Mouse (Mus musculus) cerebral cortex, adult 2 months (tissue): ENCODE measurements around the gene Gmeb2.

Experiments
- WGBS: fragments of 180-500 bp; shearing (Covaris S2); methylation state at CpG from one replicate; pipeline ENCODE4 v1.1.7; 2018; 5-methylcytosine and 5-hydroxymethylcytosine counted together

Gene Gmeb2

DNA sequence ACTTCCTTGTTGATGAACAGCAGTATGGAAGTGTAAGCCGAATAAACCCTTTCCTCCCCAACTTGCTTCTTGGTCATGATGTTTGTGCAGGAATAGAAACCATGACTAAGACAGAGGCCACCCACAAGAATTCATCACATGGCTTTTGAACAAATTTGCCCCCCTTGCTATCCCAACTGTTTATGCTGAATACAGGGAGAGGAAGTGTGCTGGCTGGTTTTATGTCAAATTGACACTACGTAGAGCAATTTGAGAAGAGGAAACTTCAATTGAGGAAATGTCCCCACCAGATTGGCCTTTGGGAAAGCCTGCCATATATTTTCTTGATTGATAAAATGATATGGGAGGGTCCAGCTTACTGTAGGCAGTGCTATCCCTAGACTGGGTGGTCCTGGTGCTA lies 14.0 kb downstream of the Gmeb2 start:
- WGBS: 45% methylated on average over 2 of the region's 2 CpGs

DNA sequence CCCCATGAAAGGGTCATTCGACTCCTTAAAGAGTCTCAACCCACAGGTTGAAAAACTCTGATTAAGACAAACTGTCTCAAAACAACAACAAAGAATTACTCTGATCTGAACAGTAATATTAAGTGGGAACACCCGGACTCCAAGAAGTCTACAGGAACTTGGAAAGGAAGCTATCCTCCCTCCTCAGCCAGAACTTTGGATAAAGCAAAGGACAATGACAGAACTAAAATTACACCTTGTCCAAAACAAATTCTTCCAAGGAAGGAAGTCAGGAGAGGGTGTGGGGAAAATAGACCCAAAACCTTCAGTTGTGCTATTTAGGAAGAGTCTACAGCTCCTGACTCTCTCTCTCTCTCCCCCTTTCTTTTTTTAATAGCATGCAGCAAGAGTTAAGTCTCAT lies 15.7 kb downstream of the Gmeb2 start:
- 80% methylated on average over 2 of the region's 2 CpGs for WGBS

DNA sequence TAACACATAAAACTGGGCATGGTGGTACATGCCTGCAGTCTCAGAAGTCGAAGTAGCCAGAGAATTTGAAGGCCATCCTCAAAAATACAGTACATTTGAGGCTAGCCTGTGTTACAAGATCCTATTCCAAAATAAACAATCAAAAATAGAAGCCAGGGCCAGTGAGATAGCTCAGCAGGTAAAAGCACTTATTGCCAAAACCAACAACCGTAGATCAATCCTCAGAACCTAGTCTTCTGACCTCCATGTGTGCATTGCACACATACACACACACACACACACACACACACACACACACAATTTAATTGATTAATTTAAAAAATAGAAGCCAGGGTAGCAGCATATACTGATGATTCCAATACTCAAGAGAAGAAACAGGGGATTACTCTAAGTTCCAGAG lies 21.0 kb downstream of the Gmeb2 start:
- WGBS: 90% methylated on average over 2 of the region's 2 CpGs

DNA sequence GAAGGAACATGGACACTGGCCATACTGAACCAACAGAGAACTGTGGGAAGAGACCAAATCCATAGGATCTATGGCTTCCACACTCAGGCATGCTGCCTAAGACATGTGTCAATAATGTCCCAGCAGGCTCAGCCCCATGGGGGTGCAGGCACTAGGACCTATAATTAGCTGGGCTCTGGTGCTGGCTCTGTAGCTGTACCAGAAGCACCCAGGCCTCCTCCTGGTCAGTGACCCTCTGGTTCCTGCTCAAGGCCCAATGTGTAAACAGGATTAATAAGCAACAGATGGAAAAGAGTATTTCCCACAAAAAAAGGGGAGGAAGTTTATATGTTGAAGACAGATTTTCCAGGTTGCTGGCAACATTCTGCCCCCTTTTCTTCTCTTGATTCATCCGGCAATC lies 34.6 kb downstream of the Gmeb2 start:
- 88% methylated on average over 1 of the region's 1 CpGs for WGBS

DNA sequence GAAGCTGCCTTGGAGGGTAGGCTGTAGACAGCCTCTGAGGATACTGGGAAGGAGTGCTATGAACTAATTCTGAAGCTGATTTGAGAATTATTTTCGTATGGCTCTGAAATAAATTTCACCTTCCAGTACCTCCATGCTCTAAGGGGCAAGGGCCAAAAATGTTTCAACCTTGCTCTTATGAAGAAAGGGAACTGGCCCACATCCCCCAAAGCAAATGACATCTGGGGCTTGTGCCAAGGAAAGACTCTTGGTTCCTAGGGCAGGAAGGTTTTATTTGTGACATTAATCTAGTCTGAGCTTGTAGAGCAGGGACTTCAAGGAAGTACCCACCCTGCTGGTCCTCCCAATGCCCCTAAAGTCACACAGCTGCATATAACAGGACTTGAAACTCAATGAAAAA lies 36.0 kb downstream of the Gmeb2 start:
- WGBS: 95% methylated on average over 1 of the region's 1 CpGs

DNA sequence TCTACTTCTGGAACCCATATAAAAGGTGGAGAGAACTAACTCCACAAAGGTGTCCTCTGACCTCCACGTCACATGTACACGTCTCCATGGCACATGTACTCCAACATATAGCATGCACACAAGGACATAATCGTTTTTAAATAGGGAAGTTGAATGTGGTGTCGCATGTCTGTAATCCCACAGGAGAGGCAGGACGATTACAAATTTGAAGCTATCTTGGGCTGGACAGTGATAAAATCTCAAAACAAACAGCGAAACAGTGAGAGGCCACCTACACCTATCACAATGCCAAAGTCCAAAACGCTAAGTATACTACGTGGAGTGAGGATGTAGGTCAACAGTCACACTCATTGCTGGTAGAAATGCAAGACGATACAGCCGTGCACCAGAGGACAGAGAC lies 38.6 kb downstream of the Gmeb2 start:
- 82% methylated on average over 10 of the region's 10 CpGs for WGBS

DNA sequence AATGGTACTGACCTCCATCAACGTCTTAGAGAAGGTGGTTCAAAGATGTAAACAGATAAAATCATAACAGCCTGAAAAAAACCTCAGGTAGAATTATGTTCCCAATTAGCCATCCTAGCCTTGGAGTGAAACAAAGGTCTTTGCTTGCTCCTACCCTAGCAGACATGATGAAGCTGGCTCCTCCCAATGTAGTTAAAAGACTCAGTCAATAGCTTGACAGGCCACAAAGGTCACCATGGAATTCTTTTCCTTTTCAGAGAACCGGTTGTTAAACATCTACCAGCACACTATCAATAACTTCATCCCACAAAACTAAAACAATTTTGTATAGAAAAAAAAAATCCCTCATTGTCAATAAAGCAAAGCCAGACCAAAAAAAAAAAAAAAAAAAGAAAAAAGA lies 42.8 kb downstream of the Gmeb2 start:
- WGBS: 61% methylated on average over 2 of the region's 2 CpGs

DNA sequence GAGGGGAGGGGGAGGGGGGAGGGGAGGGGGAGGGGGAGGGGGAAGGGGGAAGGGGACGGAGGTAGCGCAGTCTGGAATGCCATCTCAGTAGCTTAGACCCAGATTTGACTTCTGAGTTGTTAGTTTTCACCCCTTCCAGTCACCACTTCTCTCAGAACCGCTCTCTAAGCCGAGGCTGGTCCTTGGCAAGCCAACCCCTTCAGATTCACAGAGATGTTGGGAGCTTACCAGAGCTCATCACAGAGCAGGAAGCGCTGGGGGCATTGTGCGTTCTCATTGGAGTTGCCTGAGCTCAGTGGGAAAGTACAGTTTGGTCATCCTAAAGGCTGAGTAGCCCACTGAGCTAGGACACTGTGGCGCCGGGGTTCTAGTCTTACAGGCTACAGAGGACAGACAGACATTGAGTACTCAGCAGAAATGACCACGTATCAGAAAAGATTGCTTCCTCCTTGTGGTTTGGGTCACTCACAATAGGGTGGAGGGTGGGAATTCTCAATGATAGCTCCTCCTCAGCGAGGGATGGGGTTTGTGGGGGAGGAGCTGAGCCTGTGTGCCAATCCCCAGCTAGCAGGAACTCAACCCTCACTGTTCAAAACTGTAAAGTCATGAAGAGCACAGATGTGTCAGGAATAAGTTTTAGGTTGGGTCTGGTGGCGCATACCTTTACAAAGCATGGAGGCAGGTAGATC lies 44.0 kb downstream of the Gmeb2 start:
- 47% methylated on average over 11 of the region's 11 CpGs for WGBS

DNA sequence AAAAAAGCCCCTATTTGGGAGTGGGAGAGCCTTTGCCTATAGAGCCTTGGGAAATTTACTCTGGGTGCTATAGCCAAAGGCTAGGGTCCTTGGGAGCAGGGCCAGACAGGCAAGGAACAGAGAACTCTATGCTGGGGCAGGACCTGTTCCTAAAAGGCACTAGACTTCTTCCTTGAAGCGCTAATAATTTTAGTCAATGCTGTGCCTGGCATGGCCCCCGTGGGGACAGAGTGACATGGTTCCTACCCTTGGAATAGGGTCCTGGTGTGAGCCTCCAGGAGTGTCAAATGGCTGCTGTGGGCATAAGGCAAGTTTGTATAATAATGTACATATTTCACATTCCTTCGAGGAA lies 45.5 kb downstream of the Gmeb2 start:
- WGBS: 78% methylated on average over 3 of the region's 3 CpGs

DNA sequence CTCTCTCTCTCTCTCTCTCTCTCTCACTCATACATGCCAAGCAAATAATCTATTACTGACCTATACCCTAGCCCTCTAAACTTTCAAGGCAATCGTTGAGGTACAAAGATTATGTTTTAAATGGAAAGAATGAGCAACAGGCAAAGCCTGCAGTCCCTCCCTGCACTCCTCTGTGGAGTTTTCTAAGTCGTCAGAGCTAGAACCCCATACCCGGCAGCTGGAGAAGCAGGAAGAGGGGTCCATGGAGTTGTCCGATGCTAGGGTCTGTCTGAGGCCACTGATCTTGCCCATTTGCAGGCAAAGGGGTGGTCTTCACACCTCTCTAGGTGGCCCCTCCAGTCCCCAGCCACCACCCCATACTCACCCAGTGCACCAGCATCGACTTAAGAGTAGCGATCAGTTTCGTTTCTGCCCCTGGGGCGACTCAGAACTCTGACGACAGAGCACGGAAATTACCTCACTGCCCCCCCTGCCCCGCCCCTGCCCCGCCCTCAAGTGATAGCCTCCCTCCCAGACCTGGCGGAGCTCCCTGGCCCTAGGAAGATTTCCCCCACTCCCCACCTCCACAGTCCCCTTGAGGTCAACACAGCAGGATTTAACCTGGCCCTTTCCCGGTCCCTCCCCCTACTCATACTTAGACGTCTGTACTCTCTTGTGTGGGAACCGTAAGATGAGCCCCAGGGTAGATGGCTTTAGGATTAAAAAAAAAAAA lies 46.1 kb downstream of the Gmeb2 start, which contains the start of gene Helz2:
Helz2 (minus strand) TSS at position 426 of the 712 bp plus-strand sequence.
- 22% methylated on average over 16 of the region's 16 CpGs for WGBS

DNA sequence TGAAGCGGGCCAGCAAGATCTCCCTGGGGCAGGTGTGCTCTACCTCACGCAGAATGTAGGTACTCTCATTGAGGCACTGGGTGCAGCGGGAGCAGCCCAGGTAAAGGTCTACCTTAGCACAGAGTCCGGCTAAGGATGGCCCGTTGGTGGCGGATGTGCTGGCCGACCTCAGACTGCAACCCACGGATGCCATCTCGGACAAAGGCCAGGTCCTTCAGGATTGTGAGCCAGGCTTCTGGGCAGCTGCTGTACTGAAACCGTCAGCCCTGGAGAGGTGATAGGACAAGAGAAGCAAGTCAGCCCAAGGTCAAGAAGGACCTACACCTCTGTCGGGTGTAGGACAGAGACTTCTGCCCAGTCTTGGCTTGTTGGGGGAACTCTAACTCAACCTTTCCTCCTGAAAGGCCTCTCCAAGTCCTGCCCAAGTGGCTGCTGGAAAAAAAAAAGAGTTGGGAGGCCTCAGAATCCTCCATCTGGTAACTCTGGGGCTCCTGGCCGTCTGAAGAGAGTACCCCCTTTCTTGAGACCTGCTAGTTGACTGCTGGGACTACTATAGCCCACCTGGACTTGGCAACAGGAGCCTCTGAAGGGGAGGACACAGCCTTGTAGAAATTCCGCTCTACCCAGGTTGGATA lies 46.9 kb downstream of the Gmeb2 start:
- 96% methylated on average over 13 of the region's 13 CpGs for WGBS

DNA sequence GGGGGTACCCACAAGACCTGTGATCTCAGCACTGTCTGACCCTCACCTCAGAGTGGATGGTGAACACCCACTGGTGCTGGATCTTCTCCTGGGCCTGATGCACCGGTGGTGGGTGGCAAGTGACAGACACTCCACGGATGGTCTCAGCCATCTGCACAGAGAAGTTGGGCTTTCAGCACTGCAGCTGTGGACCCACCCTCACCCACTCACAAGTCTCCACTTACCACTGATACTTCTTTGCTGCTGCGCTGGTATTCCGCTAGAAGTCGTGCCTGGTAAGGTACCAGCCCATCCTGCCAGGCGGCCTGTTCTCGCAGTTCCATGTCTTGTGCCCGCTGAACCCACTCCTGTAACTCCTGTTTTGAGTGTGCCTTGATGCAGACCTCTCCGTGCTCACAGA lies 48.6 kb downstream of the Gmeb2 start:
- WGBS: 69% methylated on average over 9 of the region's 9 CpGs

DNA sequence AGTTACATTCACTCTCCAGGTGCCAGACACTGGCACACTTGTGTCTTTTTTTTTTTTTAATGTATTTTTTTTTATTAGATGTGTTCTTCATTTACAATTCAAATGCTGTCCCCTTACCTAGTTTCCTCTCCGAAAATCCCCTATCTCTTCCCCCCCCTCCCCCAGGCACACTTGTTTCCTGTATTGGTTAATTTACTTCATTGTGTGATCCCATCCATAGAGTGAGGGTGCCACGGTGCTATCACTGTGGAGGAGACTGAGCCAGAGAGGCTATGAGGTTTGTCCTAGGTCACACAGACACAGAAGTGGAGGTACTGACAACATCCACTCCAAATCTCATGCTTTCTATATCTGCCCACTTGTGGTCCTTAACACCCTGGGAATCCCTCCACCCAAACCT lies 49.0 kb downstream of the Gmeb2 start:
- WGBS: 64% methylated on average over 2 of the region's 2 CpGs

DNA sequence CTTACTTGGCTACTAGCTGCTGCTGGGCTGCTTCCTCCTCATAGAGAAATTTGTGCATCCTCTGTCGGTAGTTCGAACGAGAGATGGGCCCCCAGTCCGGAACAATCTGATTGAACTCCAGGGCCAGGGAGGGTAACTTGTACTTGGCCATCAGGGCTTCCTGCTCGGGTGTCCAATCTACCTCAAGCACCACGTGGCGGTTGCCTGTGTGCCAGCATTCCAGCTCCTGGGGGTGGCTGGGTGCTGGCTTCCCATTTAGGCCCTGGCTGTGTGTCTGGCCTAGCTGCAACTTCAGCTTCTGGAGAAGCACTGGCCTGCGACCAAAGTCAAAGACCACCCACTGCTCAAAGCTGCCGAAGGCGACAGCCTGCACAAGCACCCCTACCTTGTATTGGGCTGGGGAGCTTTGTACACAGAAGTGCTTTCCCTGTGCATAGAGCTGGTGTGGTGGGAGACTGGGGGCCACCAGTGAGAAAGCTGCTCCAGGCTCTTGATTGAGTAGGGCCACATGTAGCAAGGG lies 49.7 kb downstream of the Gmeb2 start:
- WGBS: 80% methylated on average over 10 of the region's 10 CpGs

DNA sequence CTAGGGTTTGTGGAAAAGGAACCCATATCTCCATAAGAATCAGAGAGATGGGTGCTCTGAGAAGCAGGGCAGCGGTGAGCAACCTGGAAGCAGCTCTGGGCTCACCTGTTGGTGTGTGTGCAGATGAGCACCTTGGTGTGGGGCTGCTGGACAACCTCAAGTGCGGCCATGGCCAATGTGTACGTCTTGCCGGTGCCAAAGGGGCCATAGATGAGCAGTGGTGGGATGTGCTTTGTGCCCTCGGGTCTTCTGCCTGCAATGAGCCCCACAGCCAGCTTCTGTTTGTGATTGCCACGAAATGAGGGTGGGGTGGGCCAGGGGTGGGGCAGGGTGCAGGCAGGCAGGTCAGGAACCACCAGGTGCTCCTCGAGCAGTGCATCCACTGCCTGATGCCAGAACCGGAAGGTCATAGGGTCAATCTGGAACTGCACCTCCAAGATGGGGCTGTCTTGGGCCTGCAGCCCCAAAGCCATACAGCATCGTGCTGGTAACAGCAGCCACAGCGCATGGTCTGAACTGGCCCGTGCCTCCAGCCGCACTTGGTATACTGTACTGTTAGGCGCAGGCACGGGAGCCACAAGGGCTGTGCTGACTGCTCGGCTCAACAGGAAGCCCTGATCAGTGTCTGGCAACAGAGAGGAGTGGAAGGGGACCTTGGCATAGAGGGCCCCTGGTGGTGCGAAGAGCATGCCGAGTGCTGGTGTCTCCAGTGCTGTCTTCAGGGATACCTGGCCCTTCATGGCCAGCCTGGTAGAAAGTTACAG lies 50.4 kb downstream of the Gmeb2 start:
- WGBS: 93% methylated on average over 17 of the region's 17 CpGs

DNA sequence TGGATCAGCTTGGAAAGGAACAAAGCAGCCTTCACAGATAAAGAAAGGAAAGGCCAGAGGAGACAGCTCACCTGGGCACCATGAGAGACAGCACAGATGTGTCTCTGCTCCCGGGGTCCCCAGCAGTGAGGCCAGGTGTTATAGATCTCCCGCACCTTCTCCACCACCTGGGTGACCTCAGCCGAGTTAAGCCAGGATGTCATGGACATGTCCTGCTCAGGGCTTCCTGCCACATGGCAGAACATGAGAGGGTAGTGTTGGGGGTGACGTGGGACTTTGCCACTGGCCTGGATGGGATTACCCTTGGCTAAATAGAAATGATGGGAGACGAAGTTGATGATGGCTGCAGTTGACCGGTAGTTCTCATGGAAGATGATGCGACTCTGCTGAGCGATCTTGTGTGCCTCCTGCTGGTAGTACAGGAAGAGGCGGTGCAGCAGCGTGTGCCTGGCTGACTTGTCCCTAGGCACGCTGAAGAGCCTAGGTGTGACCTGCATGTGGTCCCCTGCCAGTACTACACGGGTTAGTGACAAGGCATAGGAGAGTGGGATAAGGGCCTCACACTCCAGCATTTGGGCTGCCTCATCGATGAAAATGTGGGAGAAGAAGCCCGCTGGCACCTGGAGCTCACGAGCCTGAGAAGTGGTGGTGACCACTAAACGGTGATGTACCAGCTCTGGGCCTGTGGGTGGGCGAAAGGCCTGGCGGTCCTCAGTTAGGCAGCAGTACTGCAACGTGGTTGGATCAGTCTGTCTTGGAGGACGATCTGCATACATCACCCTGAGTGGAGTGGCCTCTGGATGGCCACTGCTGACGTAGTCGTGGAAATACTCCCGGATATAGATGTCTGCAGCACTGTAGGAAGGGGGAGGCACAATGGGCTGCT lies 51.9 kb downstream of the Gmeb2 start:
- WGBS: 88% methylated on average over 23 of the region's 23 CpGs

DNA sequence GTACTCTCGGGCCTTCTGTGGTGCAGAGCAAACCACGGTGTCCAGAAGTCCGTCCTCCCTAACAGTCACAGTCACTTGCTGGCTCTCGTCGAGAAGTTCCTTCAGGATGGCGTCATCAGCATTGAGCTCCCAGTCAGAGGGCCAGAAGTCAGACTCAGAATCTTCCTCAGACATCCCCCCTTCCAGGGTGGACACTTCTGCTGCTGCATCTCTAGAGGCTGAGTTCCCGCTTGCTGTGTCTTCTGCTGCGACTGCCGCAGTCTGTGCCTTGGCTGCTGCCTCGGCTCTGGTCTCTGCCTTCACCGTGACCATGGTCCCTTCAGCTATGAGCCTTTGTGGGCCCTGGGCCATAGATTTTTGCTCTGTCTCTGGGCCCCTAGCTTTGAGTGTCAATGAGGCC lies 53.2 kb downstream of the Gmeb2 start:
- 97% methylated on average over 11 of the region's 11 CpGs for WGBS

DNA sequence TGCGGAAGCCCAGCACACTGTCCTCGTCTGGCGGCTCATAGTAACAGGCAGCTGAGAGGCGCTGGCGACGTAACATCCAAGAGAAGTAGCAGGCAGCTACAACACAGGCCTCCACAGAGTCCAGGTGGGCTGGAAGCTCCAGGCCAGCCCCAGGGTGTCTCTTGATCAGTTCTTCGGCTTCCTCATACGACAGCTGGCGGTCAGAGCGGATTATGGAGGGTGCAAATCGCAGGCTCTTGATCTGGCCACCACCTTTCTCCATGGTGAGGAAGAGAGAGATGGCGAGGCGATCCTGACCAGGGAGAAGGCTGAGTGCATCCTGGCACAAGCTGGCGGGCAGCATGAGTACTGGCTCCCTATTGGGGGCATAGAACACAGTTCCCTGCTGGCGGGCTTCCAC lies 54.4 kb downstream of the Gmeb2 start:
- 93% methylated on average over 15 of the region's 15 CpGs for WGBS

DNA sequence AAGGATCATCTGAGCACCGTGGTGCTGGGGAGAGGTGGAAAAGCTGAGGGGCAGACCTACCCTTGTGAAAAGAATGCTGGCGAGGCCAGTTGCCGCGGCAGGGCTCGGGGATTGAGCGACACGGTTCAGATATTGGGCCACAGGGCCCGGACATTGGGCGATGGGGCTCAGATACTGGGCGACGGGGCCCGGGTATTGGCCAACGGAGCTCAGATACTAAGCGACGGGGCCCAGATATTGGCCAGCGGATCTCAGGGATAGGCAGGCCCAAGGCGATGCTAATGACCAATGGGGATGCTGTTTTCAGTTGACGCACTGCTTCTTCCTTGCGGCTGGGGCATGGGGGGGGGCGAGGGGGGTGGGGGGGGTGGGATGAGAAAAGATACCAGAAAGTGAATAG lies 56.7 kb downstream of the Gmeb2 start:
- 81% methylated on average over 20 of the region's 20 CpGs for WGBS

DNA sequence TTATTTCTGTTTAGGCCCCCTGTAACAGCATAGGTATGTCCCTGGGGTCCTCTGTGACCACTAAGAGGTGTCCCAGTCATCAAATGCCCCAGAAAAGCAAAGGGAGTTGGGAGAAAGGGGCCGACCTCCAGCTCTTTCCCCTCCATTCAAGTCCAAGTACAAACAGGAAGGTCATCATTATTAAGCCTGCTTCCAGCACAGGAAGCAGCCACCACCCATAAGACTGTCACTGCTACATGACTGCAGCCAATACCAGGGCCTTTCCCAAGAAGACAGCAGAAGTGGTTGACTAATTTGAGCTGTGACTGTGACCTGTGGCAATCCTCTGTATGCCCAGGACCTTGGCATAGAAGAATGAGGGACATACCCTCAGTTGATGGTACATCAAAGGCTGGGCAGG lies 59.5 kb downstream of the Gmeb2 start:
- 82% methylated on average over 1 of the region's 1 CpGs for WGBS

DNA sequence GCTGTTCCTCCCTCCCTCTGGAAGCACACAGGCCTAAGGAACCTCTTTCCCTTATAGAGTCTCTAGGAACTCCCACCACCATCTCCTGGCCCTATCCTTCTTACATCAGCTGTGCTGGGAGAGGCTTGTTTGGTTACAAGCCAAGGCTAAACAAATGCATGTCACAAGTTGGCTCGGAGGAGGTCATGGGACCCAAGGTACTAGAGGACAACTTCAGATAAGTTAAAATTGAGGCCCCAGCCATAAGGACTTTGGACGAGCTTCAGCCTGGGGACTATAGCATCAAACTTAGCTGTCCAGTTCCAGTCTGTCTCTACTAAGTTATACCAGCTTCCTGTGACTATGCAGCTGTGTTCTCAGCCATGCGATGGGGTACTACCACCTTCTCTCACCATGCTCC lies 60.7 kb downstream of the Gmeb2 start:
- 88% methylated on average over 3 of the region's 3 CpGs for WGBS
